Mouse (Mus musculus) kidney, adult 18-20 months (tissue): ENCODE measurements around the gene Trex1.

ENCODE experiments used
- DNase-seq: peaks from one replicate; pipeline ENCODE4 v3.0.0; 2021

The Trex1 gene

DNA sequence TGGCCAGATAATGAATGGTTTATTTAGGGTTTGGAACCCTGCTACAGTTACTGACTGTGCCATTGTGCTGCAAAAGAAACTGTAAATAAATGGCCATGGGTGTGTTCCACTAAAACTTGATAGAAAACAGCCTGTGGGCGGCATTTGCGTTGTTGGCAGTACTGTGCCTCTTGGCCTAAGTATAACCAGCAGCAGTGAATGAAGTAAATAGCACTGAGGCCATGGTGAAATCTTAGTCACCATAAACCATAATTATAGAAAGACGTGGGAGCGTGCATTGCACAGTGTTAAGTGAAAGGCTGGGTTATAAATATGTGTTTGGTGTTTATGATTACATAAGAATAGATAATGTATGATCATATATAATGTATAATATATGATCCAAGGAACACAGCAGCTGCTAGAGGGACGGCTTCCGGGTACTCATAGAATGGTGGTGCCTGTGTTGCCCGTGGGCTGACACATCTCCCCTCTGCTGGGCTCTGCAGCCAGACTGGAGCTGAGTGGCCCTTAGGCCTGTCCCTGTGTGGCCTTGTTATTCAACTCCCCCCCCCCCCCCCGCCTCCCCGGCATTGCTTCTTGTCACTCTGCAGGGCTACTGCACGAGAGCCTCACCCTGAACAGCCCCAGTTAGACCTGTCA is 50.4 kb downstream of the Trex1 start:
- DNase-seq, result no peak

DNA sequence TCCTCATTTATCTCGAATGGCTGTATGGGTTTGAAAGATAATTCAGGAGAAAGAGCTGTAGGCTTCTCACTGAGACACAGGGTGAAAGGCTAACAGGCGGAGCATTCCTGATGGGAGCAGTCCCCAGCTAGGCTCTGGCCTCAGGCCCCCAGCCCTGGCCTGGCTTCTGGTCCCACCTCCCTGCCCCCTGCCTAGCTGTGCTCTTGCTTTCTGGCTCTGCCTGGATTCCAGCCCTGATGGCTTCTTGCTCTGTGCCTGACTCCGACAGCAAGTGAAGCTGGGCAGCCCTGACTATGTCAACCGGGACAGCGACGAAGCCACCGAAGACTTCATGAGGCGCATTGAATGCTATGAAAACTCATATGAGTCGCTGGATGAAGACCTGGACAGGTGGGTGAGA is 51.5 kb downstream of the Trex1 start:
- DNase-seq, result no peak
